Mouse (Mus musculus) brown adipose tissue, adult 24 weeks (tissue): ENCODE measurements around the gene Fcho2. TPM values are rescaled to one million over a fixed set of nuclear protein-coding genes. Genes with fewer than 3 reads are reported as not detected.

ENCODE experiments used
- H3K27ac ChIP-seq: fragments of 200-500 bp; replicated peaks from 2 replicates; pipeline ENCODE4 v1.5.1; 2012; ENCODE audit warnings: low read depth, mild to moderate bottlenecking, low read length
- H3K4me1 ChIP-seq: fragments of 200-500 bp; 2 replicates; pipeline ENCODE4 v1.6.1; 2012; ENCODE audit warnings: low read length, mixed read lengths; ENCODE audit not compliant: control insufficient read depth, insufficient read depth, insufficient read length
- H3K4me3 ChIP-seq: fragments of 200-500 bp; 2 replicates; pipeline ENCODE4 v1.5.1; 2012; ENCODE audit warnings: low read depth, mild to moderate bottlenecking, low read length, moderate library complexity; ENCODE audit not compliant: insufficient read depth
- polyA plus RNA-seq: library from polyadenylated mRNA; stranded (reverse); fragments of >200 nt; gene quantifications from 2 replicates; pipeline ENCODE4 v1.2.4, GENCODE M21; 2012; ENCODE audit not compliant: missing spikeins, insufficient read depth, insufficient read length

Fcho2 gene
- polyA plus RNA-seq, 1 experiment: 26.9 TPM

DNA sequence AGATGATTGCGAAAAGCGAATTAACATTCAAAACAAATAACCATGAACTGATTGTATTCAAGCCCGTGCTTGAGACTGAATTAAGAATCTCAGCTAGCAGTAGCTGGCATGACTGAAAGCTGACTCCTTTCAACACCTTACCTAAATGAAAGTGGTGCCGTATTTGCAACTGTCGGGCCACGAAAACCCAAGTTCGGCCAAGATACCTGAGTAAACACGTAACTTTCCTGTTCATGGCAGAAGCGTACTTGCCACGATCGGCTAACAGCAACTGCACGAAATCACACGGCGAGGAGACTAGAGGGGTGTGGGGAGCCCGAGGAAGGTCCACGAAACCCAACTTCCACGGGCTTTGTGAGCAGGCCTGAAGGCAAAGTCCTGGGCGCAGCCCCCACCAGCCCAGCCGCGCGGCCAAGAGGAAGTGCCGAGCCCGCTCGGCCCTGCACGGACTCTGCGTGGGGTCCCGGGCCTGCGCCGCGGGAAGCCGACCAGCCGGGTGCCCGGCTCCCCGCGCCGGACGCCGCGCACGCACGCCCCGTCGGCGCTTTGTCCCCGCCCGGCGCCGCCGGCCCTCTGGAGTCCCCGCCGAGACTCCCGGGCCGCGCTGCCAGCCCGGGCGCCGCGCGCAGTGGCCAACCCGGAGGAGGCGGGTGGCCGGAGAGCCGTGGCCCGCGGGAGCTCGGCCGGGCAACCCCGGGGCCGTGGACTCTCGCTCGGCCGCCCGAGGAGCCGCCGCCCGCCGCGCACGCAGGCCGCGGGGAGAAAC lies 791 bp downstream of the Fcho2 start:
- Histone ChIP-seq H3K27ac (peak overlapping the region; percentile 88), H3K4me1 (peaks cover under 1% of the 10 kb centered on the region)

DNA sequence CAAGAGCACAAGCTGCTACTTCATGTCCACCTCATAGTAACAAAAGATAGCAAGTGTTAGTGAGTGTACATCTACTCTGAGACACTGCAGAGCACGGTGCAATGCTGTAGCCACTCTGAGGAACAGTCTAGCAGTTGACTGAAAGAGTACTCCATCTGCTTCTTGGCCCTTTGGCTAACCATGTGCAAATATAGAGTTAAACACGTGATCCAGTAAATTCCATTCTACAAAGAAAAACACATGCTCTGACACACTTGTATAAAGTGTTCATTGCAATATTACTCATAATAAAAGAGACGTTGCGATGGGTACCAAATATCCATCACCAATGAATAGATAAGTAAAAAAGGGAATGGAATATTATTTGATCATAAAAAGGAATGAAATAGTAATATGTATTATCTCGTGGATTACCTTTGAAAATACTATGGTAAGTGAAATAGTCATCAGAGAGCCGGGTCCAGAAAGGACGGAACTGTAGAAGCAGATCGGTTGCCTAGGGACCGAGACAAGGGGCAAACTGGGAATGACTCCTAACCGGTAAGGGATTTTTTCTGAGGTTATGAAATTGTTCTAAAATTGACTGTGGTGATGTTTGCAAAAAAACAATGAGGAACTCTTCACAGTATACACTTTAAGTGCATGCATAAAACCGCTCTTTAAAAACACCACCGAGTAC lies 1.5 kb downstream of the Fcho2 start:
- Histone ChIP-seq H3K4me3 (peak overlapping the region; percentile 84), H3K4me1 (no peaks in the 10 kb centered on the region; the same call in none of the 2 replicates), H3K27ac (peak overlapping the region; percentile 88)

More for the DNA sequence above, 791 bp downstream of the Fcho2 start:
- peak overlapping the region; percentile 84 for H3K4me3 ChIP-seq

DNA sequence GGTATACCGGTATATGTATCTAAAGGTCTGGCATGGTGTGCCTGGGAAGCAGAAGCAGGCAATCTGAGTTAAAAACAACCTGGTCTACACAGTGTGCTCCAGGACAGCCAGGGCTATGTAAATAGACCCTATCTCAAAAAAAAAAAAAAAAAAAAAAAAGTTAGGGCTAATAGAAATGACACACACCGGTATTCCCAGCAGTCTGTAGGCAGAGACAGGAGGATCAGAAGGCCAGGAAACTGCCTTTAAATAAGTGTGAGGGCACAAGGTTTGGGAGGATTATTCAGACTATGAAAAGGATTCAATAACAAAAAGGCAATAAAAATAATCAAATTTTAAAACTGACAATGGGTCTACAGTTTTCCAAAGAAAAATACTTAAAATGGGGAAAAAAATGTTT lies 2.1 kb downstream of the Fcho2 start:
- H3K27ac ChIP-seq: no peak overlapping the region
- peaks cover 2% of the 10 kb centered on the region for H3K4me1 ChIP-seq
- peak overlapping the region; percentile 47; the same call in 1 of the 2 replicates for H3K4me3 ChIP-seq

DNA sequence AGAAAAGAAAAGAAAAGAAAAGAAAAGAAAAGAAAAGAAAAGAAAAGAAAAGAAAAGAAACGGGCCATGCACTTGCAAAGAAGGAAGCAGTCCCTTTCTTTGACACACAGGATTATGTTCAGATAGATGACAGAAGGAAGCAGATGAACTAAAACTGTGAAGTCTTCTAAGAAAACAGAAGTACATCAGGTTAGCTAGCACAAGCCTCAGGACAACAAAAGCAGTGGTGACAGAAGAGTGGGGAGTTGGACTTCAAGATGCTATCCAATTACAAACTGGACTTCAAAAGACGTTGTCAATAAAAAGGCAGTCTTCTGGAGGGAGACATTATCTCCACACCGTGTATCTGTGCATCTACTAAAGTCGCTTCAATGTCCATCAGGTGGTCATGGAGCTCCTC lies 3.0 kb downstream of the Fcho2 start:
- Histone ChIP-seq H3K4me3 (peak overlapping the region; percentile 28), H3K27ac (peak overlapping the region; percentile 4; the same call in 1 of the 2 replicates), H3K4me1 (peaks cover 2% of the 10 kb centered on the region)

DNA sequence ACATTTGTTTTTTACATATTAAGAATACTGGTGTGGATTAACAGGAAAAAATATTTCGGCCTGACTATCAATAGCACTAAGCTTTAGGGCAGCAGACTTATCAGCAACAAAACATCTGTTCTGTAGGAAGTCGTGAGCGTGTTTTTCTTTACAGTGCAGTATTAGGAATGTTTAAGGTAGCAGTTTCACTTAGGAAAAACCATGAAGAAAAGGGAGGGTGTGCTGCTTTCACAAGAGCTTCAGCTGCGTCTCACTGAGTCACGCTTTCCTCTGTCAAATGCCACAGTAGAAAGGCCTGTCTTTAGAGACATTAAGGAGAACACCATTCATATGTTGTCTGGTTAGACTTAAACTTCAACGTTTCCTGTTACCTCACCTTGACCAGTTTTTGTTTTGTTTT lies 5.1 kb downstream of the Fcho2 start:
- Histone ChIP-seq H3K4me3 (peak overlapping the region; percentile 6; the same call in 1 of the 2 replicates), H3K4me1 (peaks cover 2% of the 10 kb centered on the region), H3K27ac (peak overlapping the region; percentile 68)

DNA sequence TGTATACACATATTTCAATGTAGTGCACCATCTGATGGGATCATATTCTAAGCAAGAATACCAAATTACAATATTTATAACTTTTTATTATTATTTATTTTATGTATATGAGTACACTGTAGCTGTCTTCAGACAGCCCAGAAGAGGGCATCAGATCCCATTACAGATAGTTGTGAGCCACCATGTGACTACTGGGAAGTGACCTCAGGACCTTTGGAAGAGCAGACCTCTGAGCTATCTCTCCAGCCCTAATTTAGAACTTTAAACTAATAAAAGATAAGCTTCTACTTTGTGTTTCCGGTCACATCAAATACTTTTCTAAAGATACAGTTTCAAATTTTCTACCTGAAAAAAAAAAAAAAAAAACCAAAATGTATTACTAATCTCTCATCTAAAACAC lies 6.2 kb downstream of the Fcho2 start:
- Histone ChIP-seq H3K4me1 (peaks cover 2% of the 10 kb centered on the region), H3K4me3 (no peak overlapping the region), H3K27ac (no peak overlapping the region)

DNA sequence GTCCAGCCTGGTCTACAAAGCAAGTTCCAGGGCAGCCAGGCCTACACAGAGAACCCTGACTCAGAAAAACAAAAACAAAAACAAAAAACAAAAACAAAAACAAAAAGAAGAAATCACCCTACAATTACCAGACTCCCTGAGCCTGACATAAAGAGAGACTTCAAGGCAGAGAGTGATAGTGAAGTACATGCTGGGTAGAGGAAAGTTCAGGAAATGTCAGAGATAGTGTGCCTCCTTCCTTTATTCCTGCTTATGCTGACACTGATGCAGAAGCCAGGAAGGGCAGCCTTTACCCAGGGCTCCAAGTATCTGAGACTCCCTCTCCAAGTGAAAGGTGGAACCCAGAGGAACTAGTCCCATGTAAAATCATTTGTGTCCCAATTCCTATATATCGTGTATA lies 10.8 kb downstream of the Fcho2 start:
- Histone ChIP-seq H3K27ac (0 out of 2 replicates have a peak overlapping the region, but pooled peaks have one; percentile 6), H3K4me3 (no peak overlapping the region), H3K4me1 (peaks cover 6% of the 10 kb centered on the region; the same call in 1 of the 2 replicates)

DNA sequence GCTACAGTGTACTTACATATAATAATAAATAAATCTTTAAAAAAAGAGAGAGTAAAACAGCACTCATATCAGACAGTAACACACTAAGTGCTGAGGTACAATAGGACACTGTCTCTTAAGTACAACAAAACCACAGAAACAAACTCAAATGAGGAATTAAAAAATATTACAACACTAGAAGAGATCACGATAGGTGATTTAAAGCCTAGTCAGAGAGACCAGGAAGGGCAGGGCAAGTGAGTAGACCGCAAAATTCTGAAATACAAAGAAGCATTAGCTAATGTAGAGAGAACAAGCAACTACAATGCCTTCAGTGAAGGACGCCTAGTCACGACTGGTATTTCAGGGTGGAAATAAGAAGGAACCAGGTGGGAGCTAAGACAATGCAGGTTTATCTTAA lies 11.6 kb downstream of the Fcho2 start:
- Histone ChIP-seq H3K4me3 (no peak overlapping the region), H3K27ac (no peak overlapping the region), H3K4me1 (peaks cover 6% of the 10 kb centered on the region; the same call in 1 of the 2 replicates)

DNA sequence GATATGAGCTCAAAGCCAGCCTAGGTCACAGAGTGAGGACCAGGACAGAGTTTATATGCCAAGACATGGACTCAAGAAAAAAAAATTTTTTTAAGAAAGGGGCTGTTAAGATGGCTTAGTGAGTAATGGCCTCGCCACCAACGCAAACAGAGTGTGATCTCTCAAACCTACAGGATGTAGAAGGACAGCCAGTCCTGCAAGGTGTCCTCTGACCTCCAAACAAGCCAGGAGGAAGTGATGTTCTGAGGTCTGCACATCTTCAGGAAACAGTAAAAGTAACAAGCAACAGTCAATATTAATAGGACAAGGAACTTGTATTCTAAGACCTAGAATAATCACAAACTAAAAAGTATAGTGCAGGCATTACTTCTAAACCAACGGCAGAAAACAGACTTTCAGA lies 12.3 kb downstream of the Fcho2 start:
- H3K4me1 ChIP-seq: peaks cover 5% of the 10 kb centered on the region
- H3K27ac ChIP-seq: no peak overlapping the region; the same call in 1 of the 2 replicates
- no peak overlapping the region for H3K4me3 ChIP-seq

DNA sequence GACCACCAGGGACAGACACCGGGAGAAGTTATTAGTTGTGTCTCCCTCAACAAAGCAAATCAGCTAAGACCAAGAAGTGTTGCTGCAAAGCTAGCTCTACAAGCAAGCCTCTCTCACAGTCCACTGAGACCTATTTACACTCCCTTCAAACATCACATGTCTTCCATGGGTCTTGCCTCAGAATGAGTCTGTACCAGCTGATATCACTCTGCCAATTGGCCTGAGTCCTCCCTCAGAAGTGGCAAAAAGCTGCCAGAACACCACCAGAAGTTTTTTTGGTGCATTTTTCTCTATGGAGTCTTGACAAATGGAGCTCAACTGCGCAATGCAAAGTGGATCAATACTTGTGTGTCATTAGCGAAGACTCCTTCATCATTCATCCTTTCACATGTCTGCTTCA lies 19.7 kb downstream of the Fcho2 start:
- no peak overlapping the region for H3K27ac ChIP-seq
- H3K4me1 ChIP-seq: peaks cover 2% of the 10 kb centered on the region; the same call in 1 of the 2 replicates
- no peak overlapping the region for H3K4me3 ChIP-seq

DNA sequence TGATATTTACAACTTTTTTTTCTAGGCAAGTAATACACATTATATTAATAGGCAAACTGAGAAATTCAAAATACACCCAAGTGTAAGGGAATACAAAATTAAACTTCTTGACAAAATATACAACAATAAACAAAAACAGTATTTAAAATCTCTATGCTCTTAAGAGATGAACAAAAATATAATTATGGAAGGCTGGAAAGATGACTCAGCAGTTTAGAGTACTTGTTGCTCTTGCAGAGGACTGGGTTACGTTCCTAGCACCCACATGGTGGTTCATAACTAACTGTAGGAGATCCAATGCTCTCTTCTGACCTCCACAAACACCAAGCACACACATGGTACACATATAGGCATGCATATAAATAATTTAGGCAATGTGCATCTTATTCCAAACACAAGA lies 22.4 kb downstream of the Fcho2 start:
- no peak overlapping the region for H3K27ac ChIP-seq
- H3K4me3 ChIP-seq: no peak overlapping the region
- no peaks in the 10 kb centered on the region for H3K4me1 ChIP-seq

DNA sequence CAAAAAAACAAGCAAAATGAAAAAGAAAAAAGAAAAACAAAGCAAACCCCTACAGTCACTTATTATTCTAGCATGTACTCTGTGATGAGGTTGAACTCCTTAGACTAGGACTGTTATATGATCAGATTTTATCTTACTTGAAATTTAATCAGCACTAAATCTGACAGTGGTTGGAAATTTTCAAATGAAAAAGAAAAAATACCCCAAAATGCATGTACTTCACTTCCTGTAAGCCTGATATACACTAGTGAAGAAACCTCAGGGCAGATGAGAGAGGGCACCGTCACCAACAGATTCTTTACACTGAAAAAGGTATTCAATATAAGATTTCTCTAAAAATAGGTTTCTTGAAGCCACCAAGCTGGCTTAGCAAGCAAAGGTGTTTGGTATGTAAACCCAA lies 23.6 kb downstream of the Fcho2 start:
- no peaks in the 10 kb centered on the region for H3K4me1 ChIP-seq
- no peak overlapping the region for H3K27ac ChIP-seq
- H3K4me3 ChIP-seq: no peak overlapping the region

DNA sequence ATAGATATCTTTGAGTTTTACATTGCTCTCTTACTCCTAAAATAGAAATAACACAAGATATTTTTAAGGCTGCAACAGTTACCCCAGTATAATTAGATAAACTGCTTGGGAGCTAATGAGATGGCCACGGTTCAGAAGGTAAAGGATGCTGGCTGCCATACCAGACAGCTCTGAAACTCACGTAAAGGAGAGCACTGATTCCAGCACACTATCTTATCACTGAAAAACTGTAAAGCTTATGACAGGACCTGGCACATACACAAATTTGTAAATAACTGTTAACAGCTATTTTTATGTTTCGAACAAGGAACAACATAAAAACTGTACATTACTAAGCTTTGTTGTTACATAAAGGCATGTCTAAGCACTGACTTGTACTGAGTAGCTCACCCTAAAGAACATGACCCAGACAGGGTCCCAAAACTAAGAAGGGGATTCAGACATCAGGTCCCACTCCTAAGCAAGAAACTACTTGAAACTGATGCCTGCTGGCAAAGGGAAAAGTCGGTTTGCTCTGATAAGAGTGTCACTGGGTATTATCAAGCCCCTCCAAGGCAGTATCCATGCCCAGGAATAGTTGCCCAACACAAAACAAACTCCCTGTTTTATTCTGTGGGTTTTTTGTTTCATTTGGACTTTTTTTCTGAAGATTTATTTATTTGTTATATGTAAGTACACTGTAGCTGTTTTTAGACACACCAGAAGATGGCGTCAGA lies 28.1 kb downstream of the Fcho2 start:
- Histone ChIP-seq H3K4me3 (no peak overlapping the region), H3K27ac (no peak overlapping the region), H3K4me1 (no peaks in the 10 kb centered on the region)

DNA sequence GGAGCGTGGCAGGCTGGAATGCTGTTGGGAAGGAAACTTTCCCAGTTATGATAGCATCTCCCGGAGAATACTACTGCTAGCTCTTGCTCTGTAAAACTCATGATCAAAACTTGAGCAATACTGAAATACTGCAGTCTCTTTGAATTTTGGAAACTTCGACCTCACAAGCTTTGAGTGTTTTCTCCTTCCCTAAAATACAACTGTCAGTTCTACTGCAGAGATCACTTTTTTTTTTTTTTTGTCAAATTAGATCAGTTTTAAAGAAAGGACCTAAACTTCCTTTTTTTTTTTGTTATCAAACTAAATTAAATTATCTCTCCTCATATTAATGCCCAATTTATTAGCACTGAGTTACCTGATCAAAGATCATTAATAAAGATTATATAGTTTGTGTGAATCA lies 37.3 kb downstream of the Fcho2 start:
- Histone ChIP-seq H3K27ac (no peak overlapping the region), H3K4me1 (no peaks in the 10 kb centered on the region), H3K4me3 (no peak overlapping the region)

DNA sequence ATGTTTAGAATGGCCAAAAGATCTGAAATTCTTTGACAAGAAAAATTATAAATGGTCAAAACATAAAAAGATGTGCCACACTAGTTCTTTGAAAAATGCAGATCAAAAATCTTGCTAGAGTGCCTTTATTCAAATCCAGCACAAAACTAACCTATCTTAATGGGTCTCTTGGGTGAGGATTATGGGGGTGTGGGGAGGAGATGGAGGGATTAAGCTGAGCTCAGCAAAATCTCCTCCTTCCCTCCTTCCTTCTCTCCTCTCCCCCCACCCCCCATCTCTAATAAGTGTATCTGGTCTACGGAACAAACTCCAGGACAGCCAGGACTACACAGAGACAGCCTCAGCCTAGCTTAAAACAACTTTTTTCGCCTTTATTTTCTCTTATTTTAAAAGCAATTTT lies 43.8 kb downstream of the Fcho2 start:
- H3K27ac ChIP-seq: no peak overlapping the region
- H3K4me3 ChIP-seq: no peak overlapping the region
- H3K4me1 ChIP-seq: no peaks in the 10 kb centered on the region; the same call in 1 of the 2 replicates
